16 mouse cellular contexts compared by ENCODE assay signal in the genomic region with DNA sequence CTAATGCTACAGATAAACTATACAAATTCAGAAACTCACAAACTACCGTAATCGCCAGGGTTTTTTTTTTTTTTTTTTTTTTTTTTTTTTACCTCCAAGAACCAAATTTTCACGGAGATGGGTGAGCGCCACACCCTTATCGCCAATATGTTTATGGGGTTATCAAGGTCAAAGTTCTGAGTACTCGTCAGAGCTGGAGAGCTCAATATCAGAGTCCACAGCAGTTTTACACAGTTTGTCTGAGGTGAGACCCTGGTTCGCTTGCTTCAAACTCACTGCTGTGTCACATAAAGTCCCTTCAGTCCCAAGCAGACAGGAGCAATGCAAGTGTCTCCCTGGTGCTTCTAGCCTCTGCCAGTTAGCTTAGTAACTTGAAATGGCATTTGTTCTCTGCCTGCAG.
"Had no signal": no experiment of that assay in that cellular context is flagged by ENCODE, and none has a peak within 500 bp of the region (broad histone marks: within the 10 kb centered on the region; RNA-seq: fewer than 3 reads in every experiment).

No protein-coding gene starts in this region.

- H3K27me3 ChIP-seq: limb, embryonic 13.5 days; liver, embryonic 15.5 days; megakaryocyte, embryonic 14.5 days; midbrain, embryonic 12.5 days; neural tube, embryonic 13.5 days had no signal

- H3K9me3 ChIP-seq: limb, embryonic 13.5 days; liver, embryonic 15.5 days; megakaryocyte, embryonic 14.5 days; midbrain, embryonic 12.5 days; neural tube, embryonic 13.5 days had no signal

- ATAC-seq: midbrain, embryonic 16.5 days had no signal

- H3K4me2 ChIP-seq: limb, embryonic 13.5 days; liver, embryonic 15.5 days; midbrain, embryonic 12.5 days; neural tube, embryonic 13.5 days had no signal

- H3K27ac ChIP-seq: limb, embryonic 13.5 days; liver, embryonic 15.5 days; midbrain, embryonic 12.5 days; neural tube, embryonic 13.5 days had no signal

- H3K4me1 ChIP-seq: liver, embryonic 15.5 days; megakaryocyte, embryonic 14.5 days; midbrain, embryonic 12.5 days; neural tube, embryonic 13.5 days had no signal

- H3K36me3 ChIP-seq: limb, embryonic 13.5 days; liver, embryonic 15.5 days; midbrain, embryonic 12.5 days; neural tube, embryonic 13.5 days had no signal

- H3K9ac ChIP-seq: limb, embryonic 13.5 days; liver, embryonic 15.5 days; midbrain, embryonic 12.5 days; neural tube, embryonic 13.5 days had no signal

- DNase-seq: kidney, adult 8-10 months; kidney, postnatal 25 days; layer of hippocampus, adult 9-11 months; layer of hippocampus, postnatal 36 days; lung, adult 2 months; lung, postnatal 10 days; lung, postnatal 4 days; retina, postnatal 1 day; right cerebral cortex, postnatal 4 days; thymus, postnatal 36 days had no signal

- H3K4me3 ChIP-seq: limb, embryonic 13.5 days; liver, embryonic 15.5 days; megakaryocyte, embryonic 14.5 days; midbrain, embryonic 12.5 days; neural tube, embryonic 13.5 days had no signal
